Mouse (Mus musculus) 3T3-L1 (cell line): Measurements from ENCODE around the gene Gfod1.
A peak's percentile ranks its signal among the peaks of the same experiment; 100 is the strongest.

Source experiments
- DNase-seq: peaks from one replicate; pipeline ENCODE4 v3.0.0-alpha.2; 2015; ENCODE audit warnings: low read depth, low spot score

Gene Gfod1

DNA sequence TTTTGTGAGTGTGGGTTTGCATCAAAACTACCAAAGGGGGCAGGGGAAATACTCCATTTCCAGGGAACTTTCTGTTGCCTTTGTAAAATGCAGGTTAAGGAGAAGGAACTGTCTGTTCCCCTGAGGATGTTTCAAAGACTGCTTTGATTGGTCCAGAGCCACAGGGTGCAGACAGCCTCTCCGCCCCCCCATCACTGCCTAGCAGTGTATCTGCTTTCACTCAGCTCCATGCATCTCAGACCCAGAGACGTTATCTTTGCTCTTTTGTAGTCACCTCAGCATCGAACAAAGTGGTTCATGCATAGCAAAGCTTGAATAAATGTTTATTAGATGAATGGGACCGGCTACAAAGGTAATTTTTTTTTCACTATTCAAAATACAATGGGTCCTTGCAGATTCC, 38.9 kb downstream of the Gfod1 start:
- no peak for DNase-seq

DNA sequence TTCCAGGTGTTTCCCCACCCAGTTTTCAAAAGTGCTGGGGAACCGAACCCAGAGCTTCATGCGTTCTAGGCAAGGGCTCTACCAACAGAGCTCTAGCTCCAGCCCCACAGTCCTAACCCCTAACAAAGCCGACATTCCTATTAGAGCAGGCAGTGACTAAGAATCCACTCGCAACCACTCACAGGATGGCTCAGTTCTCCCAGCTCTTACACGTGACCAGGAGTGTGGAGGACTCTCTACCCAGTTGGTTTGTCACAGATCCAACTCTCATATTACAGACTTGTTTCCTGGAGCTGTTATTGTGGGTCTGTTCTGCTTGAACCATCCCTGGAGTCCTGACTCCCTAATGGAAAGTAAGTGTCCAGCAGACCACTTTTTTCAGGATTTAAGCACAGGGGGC, 40.3 kb downstream of the Gfod1 start:
- peak; percentile 86 for DNase-seq

DNA sequence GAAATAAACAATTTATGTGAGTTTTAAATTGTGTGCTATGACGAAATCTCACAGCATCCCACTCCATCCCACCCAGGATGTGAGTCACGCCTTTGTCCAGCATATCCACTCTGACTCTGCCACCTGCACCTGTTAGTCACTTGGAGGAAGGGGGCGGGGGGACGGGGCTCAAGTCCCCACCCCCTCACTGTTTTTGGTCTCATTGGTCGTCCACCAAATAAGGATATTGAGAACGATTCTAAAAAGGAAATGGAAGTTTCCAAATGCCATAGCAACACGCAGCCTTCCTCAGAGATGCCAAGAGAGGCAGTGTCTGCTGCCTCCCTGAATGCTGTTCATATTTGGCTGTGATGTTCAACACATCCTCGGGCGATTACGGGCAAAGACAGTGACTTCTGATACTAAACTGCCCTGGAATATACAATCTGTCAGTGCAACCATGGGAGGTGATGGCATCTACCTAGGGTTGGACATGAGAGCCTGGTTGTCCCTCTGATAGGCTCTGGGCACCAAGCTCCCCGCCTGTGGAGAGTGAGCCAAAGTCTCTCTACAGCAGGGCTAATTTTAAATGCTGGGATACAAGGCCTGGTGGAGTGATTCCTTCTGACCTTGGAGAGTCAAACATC, 41.7 kb downstream of the Gfod1 start:
- DNase-seq, result peak; percentile 90

DNA sequence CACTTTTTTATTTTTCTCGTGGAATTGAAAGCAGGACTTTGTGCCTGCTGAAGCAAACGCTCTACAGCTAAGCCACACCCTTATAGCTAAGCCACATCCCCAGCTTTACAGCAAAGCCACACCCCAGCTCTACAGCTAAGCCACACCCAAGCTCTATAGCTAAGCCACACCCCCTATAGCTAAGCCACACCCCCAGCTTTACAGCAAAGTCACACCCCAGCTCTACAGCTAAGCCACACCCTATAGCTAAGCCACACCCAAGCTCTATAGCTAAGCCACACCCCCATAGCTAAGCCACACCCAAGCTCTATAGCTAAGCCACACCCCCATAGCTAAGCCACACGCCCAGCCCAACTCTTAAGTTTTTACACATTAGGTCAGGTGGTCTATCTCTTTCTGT, 42.7 kb downstream of the Gfod1 start:
- peak; percentile 72 for DNase-seq

DNA sequence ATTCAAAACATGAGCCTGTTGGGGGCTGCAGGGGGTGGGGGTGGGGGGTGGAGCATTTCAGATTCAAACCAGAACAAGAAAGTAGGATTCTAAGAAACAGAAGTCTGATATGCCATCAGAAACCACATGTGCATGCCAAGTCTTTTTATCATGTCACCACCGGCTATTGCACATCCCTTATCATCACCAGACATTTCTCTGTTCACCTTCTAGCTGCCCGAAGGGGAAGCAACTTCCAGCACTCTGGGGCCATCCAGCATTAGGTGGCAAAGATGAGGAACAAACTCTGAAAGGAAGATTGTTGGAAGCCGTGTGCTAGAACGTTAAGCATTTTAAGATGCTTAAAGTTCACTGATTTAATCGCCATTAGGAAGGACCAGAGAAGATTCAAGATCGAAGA, 43.2 kb downstream of the Gfod1 start:
- DNase-seq, result no peak

- no peak for DNase-seq
Observed at GRCm38 (mm10) chr13:43256447-43256846, 47.5 kb downstream of the Gfod1 start.

DNA sequence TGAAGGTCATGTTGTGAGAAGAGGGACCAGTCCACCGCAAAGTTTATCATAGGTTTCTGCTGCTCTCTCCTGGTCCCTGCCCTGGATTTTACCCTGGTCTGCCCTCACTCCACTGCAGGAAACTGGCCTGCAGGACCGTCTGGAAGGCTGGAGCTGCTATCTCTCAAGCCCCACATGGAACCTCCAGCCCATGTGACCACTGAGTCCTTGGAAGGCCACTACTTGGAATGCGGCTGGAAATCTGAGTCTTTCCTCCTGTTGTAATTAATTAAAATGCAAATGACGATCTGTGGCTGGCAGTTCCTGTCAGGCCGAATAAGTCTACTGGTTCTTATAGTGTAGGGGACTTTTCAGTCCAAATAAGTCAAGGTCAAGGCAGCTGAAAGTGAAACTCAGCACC, 50.4 kb downstream of the Gfod1 start:
- DNase-seq, result no peak

GRCm38 (mm10) chr13:43252105-43252790, 51.7 kb downstream of the Gfod1 start:
- DNase-seq, result no peak

DNA sequence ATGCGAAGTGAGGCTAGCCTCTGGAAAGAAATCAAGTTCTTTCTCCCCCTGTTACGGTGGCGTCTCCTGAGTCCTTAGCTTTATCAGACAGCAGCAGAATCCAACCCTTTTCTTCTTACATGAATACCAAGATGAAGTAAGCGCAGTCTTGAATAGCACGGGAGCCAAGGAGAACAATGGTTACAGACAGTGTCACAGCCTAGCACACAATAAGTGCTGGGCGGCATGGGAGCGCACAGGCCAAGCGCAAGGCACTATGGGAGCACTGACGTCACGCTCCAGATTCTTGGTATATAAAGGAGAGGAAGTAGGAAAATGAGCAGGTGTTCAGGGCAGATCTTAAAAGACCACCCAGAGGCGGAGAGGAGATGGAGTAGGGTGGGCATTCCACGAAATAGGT, 52.6 kb downstream of the Gfod1 start:
- DNase-seq, result no peak

DNA sequence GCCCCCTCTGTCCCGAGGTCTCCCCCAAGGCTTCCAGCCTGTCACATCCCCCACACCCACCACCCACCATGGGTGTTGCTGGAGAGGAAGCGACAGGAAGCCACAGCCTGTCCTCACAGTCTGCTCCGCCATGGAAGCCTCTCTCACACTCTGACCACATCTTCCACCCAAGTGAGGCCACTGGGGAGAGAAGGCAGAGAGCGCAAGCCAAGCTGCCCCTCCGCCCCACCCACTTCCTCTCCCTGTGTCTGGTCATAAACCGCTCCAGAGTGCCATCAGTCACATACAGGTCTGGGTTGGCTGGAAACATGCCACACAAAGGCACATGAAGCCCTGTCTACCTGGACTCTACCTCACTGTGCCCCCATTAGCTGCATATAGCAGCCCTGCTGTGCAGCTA, 53.3 kb downstream of the Gfod1 start:
- no peak for DNase-seq

DNA sequence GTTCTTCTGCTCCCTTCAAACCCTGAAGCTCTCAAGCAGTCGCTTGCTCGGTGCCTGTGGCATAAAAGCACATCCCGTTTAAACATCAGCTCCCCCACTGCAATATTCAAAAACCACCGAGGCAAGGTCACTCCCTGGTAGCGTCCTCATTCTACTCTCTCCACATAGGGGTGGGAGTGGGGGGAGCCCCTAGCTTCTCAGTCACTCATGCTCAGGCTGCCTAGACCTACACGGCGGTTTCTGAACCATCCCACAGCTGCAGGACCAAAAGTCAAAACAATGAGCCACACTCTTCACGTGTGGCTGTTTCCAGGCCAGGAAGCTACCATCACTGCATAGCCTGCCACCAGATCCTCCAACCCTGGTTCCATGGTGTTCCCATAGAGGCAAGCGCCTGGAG, 53.9 kb downstream of the Gfod1 start:
- no peak for DNase-seq

- no peak for DNase-seq
Observed at GRCm38 (mm10) chr13:43248381-43248780, 55.6 kb downstream of the Gfod1 start.

DNA sequence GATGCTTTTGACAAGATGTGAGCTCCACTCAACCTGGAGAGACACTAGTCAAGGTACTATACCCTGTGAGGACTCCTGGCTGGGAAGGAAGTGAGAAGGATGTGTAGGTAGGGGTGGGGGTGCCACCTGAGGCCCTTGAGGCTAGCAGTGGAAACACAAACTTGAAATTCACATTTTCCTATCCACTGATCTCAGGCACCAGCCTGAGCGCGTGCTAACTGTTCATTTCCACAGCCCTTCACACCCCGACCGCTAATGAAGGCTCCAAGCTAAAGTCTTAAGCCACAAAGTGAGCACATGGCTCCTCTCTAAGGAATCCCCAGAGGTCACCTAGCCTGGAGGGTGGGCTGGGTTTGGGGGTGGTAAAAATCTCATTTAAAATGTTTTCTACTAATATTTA, 57.1 kb downstream of the Gfod1 start:
- DNase-seq, result no peak

GRCm38 (mm10) chr13:43243793-43244192, 60.2 kb downstream of the Gfod1 start:
- peak; percentile 46 for DNase-seq

DNA sequence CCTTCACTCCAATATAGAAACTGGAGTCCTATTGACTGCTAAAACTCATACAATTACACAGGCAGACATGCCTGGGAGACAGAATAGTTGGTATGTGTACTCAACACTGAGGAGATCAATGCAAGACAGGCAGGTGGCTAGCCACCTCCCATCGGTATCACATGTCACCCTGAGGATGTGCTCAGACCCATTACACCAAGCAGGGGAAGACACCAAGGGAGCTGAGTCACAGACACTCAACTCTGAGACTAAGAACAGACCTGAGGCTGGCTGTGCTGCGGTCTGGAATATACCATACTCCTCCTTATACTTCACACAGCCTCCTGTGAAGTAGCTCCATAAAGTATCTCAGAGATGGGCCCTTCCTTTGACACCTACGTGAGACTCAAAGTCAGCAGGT, 60.7 kb downstream of the Gfod1 start:
- no peak for DNase-seq

DNA sequence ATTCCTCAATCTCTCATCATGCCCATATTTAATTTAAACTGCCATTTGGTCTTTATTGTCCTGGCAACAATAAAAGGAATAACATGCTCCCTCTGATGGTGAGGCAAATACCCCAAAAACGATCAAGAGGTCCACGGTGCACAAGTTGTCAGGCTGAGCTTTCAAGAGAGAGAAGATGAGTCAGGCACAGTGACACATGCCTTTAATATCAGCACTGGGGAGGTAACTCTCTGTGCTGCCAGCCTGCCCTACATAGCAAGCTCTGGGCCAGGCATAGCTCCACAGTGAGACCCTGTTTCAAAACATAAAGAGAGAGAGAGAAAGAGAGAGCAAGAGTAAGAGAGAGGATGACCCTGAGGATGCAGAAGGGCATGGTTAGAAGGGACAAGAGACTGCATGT, 62.2 kb downstream of the Gfod1 start:
- peak; percentile 58 for DNase-seq

DNA sequence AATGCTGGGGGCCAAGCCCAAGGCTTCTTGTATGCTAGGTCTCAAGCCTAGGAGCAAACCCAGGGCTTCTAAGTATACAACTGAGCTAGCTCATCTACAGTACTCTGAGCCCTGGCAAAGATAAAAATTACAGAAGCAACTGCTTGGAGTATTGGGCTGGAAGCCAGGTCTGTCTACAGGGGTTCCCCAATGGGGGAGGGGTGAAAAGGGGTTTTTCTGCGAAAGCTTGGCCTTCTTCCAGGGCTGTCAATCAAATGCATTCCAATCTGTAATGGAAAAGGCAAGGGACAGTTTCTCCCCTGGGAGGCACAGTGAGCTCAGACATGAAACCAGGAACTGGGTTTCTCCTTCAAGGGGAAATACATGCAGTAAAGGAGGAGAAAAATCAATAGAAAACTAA, 62.9 kb downstream of the Gfod1 start:
- peak; percentile 58 for DNase-seq

DNA sequence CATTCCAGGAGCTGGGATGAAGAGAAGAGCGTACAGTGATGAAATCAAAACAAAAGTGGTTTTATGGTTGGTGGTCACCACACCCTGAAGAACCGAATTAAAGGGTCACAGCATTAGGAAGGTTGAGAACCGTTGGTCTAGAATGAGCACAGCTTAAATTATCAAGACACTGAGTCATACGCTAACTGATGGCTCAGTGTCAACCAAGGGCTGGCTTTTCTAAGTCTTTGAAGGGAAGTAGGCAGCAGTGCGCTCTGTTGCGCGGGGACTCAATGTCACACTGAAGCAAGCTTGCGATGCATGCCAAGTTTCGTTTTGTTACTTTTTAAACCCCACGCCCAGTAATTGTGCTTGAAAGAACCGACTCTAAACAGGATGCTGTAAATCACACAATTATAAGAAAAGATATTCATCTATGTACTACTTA, 64.2 kb downstream of the Gfod1 start:
- peak; percentile 61 for DNase-seq

DNA sequence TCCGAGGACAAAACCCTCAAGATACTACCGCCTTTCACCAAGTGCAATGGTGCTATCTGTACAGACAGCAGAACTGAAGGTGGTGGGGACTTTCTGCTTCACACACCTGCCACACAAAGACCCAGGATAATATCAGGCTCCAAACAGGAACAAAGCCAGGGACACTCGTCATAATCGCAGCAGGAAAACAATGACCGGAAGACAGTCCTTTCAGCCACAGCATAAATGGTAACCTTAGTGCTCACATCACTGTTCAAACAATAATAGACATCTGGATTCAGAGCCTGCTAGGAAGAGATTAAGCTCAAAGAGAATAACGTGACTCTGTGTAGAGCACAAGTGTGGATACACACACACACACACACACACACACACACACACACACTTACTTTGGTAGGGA, 67.3 kb downstream of the Gfod1 start:
- no peak for DNase-seq

DNA sequence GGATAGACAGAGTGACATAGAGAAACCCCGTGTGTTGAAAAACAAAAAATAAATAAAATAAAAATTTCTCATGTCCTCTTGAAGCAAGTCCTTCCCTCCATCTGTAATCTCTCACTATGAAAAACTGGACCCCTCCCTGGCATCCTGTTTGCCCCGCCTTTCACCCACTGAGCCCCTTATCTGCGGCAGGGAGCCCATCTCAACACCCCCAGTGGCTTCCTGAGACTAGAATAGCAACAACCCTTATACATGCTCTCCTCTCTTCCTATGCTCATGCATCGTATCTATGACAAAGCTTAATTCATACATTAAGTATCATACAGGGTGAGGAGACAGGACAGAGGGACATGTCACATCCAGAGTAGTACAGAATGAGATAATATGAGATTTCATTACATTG, 68.0 kb downstream of the Gfod1 start:
- DNase-seq, result no peak

DNA sequence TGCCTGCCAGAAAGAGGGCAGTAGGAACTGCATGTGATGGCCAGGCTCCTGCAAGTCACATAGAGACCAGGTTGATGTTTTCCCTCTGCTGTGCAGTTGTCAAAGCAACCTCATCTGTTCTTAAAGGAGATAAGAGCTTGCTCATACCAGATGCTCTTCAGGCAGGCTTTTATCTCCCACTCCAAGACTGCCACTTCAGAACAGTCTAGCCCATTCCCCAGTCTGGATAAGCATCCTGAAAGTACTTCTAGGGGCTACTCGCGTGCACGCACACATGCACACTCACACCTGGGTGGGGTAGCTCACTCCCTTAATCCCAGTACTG, 68.4 kb downstream of the Gfod1 start:
- no peak for DNase-seq

DNA sequence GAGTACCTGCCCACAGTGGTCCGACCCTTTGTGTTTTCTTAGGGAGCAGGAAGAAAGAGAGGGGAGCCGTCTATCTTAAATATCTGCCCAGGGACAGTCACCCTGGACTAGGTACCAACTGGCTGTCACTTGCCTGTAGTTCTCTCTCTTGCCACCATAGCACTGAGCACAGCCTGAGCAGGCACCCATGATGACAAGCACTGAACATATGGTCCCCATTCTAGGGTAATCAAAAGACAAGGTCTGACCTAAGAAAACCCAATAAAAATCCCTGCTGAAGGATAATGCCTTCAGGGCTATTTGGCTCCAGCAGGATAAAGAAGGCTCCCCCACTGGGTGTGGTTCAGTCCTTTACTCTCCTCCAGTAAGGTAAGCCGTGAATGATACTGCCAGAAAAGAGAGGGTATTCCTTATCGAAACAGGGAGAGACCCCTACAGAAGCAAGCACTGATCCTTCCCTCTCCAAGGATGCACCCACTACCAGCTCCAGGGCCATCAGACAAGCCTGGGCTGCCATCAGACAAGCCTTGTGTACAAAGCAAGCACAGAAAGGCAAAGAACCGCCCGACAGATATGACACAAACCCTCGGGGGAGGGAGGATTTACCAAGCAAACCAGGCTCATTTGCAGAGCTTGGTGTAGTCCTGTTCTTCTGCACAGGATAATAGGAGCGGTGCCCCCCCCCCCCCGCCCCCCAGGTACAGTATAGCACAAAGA, 68.9 kb downstream of the Gfod1 start:
- peak; percentile 57 for DNase-seq

DNA sequence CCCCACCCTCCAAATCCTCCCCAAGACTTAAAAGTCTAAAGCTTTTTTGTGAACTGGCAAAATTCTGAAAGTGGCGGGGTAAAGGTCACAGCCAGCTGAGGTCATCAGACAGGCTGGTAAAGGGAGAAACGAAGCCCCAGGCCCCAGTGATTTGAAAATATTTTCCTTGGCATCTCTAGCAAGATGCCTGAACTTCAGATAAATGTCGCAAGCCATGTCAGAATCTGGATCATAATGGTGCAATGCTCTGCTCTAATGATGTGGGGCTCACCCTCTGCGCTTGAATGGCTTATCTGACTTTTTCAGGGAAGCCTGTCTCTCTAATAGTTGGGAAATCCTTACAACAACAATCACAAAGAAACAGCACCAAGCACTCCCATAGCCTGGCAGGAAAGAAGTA, 70.6 kb downstream of the Gfod1 start:
- DNase-seq, result peak; percentile 54
